Comparison of ENCODE assay signal across 10 mouse cellular contexts in the genomic region with DNA sequence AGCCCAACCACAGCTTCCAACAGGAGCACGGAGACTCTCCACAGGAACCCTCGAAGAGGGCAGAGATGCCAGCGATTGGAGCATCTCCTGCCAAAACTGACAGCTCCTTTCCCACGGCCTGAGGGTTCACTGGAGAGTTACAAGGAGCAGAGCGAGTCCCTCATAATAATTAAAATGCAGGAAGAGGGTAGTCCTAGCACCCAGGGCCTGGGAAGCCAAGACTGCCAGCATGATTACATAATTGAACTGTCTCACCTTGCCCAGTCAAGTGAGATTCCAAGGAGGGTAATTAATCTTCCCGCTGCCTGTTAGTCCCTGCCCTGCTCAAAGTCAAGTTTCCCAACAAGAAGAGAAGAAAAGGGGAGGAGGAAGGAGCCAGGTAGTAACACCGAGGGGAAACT.
DNase-seq lines count a peak whose midpoint lies in the region; ATAC-seq and TF ChIP-seq lines count a peak whose summit lies in the region.
"Had no signal": no experiment of that assay in that cellular context is flagged by ENCODE, and none has a peak within 500 bp of the region (broad histone marks: within the 10 kb centered on the region; RNA-seq: fewer than 3 reads in every experiment).

No protein-coding gene starts in this region.

- no peak for TF ChIP-seq EP300 in lung, postnatal 0 days (IDR thresholded peaks at IDR 0.05)

- no peak overlapping the region for H3K27ac ChIP-seq in lung, postnatal 0 days (ENCODE audit: low read length)
- 0 out of 2 replicates have a peak overlapping the region, but pooled peaks have one; percentile 76 for H3K27ac ChIP-seq in embryonic facial prominence, embryonic 15.5 days (replicated peaks)
- H3K27ac ChIP-seq: macrophage had no signal

- WGBS in lung, postnatal 0 days = 35% methylated on average over 7 of the region's 7 CpGs
- WGBS in embryonic facial prominence, embryonic 15.5 days = 43% methylated on average over 7 of the region's 7 CpGs

- no peaks in the 10 kb centered on the region for H3K9me3 ChIP-seq in lung, postnatal 0 days (ENCODE audit: low read length)
- no peaks in the 10 kb centered on the region for H3K9me3 ChIP-seq in embryonic facial prominence, embryonic 15.5 days (replicated peaks)
- H3K9me3 ChIP-seq: embryonic facial prominence, embryonic 12.5 days had no signal

- H3K36me3 ChIP-seq in lung, postnatal 0 days (ENCODE audit: insufficient read depth, low read length) = no peaks in the 10 kb centered on the region
- H3K36me3 ChIP-seq in embryonic facial prominence, embryonic 15.5 days = no peaks in the 10 kb centered on the region
- H3K36me3 ChIP-seq: embryonic facial prominence, embryonic 12.5 days had no signal

- no peak overlapping the region for H3K4me3 ChIP-seq in lung, postnatal 0 days (ENCODE audit: low read depth, low read length)
- no peak overlapping the region for H3K4me3 ChIP-seq in embryonic facial prominence, embryonic 15.5 days (replicated peaks)
- H3K4me3 ChIP-seq: embryonic facial prominence, embryonic 12.5 days had no signal

- no peak for TF ChIP-seq CTCF in lung, postnatal 0 days (IDR thresholded peaks at IDR 0.05)

- H3K9ac ChIP-seq in lung, postnatal 0 days (replicated peaks; ENCODE audit: low read depth) = no peak overlapping the region
- H3K9ac ChIP-seq in embryonic facial prominence, embryonic 15.5 days = no peak overlapping the region
- H3K9ac ChIP-seq: embryonic facial prominence, embryonic 12.5 days had no signal

- DNase-seq in lung, postnatal 0 days (ENCODE audit: low spot score) = peak; percentile 23
- DNase-seq in lung, adult 18-20 months = no peak
- peak; percentile 23 for DNase-seq in kidney, postnatal 10 days
- DNase-seq in thymus, postnatal 0 days (ENCODE audit: low spot score) = peak; percentile 11
- DNase-seq in right cerebral cortex, postnatal 36 days (ENCODE audit: low spot score in 2 of 2) = no peak
- DNase-seq in adrenal gland, adult 2 months = no peak
- DNase-seq in adrenal gland, postnatal 25 days = no peak

- ATAC-seq in lung, postnatal 0 days = no peak
- ATAC-seq in embryonic facial prominence, embryonic 15.5 days (ENCODE audit: insufficient number of reproducible peaks, low FRiP score, low TSS enrichment, low read depth) = no peak

- H3K27me3 ChIP-seq in lung, postnatal 0 days (replicated peaks; ENCODE audit: insufficient read depth, low read length) = no peaks in the 10 kb centered on the region
- H3K27me3 ChIP-seq in embryonic facial prominence, embryonic 15.5 days = no peaks in the 10 kb centered on the region
- H3K27me3 ChIP-seq: embryonic facial prominence, embryonic 12.5 days had no signal

- H3K4me1 ChIP-seq in lung, postnatal 0 days (ENCODE audit: insufficient read depth, low read depth, low read length) = no peaks in the 10 kb centered on the region; the same call in 1 of the 2 replicates
- H3K4me1 ChIP-seq in embryonic facial prominence, embryonic 15.5 days = peaks cover 31% of the 10 kb centered on the region

- H3K4me2 ChIP-seq in lung, postnatal 0 days (replicated peaks; ENCODE audit: low read depth, low read length) = 0 out of 2 replicates have a peak overlapping the region, but pooled peaks have one; percentile 52
- H3K4me2 ChIP-seq in embryonic facial prominence, embryonic 15.5 days (replicated peaks) = no peak overlapping the region
- H3K4me2 ChIP-seq: embryonic facial prominence, embryonic 12.5 days had no signal

Comparison
In these comparisons a context has a peak if more than half of its experiments do, and no peak if none do; other contexts are left out.
1. DNase-seq: peak in lung, postnatal 0 days (single experiment), kidney, postnatal 10 days (single experiment) and thymus, postnatal 0 days (single experiment); none in lung, adult 18-20 months (0 of 2), right cerebral cortex, postnatal 36 days (0 of 2), adrenal gland, adult 2 months (single experiment) and adrenal gland, postnatal 25 days (single experiment).